Mouse (Mus musculus): ENCODE data around the gene Iqgap3.

The Iqgap3 gene

DNA sequence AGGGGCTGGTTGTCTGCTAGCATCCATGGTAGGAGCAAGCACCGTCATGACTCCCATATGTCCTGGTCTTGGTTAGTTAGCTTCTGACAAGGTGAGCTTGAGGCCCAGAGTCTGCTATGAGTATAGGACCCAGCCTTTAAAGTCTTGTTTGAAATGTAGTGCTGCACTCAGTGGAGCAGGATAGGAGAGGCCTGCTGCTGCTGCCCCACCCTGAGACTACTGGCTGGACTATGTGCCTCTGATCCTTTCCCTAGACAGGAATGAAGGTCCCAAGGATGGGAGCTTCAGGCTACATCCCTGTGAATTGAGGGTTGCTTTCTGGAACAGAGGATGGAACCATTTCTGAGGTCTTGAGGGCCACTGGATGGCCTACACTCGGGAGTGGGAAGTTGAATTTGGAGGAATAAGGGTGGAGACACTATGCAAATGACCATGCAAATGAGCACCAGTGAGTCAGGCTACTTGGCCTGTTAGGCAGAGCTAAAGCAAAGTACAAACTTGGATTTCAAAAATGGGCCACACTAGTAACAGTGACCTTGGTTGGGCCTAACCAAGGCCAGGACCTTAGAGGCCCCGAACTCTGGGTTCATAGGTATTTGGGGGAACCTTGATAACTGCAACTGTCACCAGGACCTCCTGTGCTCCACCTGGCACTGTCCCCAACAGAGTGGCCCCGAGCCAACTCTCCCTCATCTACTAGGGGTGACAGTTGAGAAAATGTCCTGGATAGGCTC is 67.2 kb downstream of the Iqgap3 start:
- in situ Hi-C loops (cut with MboI, MseI) = no loop called here

DNA sequence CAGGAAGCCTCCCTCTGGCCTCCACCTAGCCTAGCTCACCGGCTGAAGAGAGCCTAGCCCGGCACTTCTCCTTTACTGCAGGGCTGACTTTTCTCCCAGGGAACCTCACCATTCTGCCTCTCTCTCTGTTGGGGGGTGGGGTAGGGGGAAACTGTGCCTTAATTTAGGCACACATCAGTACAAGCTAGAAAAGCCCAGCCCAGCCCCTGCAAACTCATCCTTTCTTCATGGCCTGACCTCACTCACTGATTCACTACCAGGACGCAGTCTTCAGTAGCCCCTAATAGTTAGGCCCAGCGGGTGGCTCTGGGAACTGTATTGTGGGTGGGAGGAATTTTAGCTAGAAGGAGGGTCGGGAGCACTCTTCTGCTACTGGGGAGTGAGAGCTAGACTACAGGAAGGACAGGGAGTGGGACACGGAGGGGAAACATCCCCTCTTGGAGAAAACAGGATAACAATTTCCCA is 67.8 kb downstream of the Iqgap3 start:
- in situ Hi-C loops (cut with MboI, MseI) = no loop called here

DNA sequence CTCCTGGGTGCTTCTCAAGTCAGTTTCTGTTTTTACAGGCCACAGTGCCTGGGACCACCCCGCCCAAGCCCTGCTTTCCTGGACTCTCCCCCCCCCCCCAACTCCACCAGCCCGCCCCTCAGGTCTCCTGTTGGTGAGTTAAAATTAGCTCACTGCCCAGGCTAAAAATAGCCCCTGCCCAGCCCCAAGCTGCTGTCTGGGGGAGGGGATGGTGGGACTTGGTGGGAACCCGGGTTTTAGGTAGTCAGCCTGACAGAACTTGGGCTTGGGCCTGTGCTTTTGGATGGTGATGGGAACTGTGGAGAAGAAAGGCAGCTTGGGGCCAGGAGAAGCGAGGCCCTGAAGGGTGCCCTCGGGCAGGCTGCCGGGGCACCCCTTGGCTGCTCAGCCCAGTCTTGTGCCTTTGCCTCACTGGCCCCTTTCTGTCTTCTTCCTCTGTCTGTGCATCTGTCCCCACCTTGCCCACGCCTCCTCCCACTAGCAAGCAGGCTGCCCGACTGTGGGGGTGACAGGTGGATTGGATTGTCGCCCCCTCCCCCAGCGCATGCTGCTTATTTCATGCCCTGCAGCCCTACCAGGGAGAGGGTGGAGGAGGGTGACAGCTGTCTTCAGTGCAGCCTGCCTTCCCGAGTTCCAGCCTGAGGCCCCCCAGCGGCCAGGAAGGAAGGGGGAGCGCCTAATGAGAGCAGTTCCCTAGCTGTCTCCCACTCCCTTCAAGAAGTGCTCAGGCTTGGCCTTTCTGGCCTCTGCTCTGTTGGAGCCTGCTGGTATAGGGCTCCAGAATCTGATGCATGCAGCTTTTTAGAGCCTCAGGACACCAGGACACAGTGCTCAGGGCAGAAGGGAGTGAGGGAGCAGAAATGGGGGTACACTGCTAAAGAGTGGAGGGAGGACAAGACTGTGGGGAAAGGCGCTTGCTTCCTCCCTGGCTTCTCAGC is 68.6 kb downstream of the Iqgap3 start:
- in situ Hi-C loops (cut with MboI, MseI) = no loop called here

DNA sequence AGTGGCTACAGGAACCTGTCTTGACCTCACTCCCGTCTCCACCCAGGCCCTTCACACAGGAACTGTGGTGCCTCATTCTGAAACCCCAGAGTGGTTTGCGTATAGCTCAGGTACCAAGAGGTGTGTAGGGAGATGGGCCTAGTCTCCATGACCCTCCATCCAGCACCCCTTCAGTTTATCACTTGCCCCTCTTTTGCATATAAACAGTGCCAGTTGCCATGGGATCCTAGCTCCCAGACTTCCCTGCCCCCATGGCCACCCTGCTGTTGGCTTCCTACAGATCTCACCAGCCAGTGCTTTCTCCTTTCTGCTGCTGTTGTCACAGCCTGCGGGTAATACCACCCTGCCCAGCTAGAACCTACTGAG is 69.2 kb downstream of the Iqgap3 start:
- in situ Hi-C loops (cut with MboI, MseI) = no loop called here

DNA sequence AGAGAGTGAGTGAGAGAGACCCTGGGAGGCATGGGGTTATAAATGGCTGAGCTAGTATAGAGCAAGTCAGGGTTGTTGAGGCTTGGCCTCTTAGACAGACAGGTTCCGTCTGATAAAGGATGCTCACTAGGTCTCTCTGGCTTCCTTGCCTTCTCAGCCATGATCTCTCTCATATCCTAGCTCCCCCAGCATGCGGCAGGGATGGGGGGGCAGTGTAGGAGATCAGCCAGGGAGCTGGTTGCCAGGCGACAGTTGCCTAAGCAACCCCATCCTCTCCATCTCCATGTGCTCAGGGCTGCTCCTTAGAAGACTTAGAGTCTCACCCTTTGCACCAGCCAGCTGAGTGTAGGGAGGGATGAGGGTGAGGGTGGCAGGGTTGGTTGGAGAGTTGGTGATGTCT is 70.3 kb downstream of the Iqgap3 start:
- in situ Hi-C loops (cut with MboI, MseI) = no loop called here

DNA sequence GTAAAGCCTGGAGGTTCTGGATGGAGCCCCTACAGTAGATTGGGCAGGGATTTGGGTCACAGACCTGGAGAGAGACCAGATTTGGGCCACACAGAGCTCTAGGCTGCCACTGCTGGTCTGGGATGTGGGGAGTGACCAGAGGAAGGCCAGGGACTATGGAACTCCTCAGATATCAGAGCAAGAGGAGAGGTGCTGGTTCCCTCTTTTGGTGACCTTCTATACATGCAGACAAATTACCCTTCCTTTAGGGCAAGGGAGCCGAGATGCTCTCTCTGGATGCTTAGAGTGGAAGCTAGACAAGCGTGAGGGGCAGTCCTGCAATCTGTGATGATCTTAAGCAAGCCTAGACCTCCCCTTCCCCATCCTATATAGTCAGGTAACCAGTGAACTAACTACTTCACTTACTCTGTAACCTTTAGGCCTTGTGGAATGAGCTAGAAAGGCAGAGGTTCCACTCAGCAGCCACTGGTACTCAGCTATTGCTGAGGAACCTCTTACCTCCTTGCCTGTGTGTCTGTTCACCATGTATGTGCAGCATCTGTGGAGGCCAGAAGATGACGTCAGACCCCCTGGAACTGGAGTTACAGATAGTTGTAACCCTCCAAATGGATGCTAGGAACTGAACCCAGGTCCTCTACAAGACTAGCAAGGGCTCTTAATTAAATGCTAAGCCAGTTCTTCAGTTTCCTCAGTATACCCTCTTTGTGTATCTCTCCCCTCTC is 71.7 kb downstream of the Iqgap3 start:
- in situ Hi-C loops (cut with MboI, MseI) = no loop called here

DNA sequence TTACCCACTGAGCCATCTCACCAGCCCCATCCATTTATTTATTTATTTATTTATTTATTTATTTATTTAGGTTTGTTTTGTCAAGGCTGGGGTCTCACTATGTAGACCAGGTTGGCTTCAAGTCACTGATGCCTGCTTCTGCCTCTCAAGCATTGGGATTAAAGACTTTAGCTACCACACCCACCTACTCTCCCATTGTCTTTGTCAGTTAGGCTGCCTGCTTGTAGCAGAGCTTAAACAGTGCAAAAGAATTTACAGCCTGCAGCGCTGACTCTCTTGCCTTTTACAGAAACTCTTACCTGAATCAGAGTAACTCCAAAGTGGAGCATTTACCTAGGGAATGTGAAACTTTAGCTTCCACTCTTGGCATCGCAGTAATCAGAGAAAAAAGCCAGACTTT is 72.5 kb downstream of the Iqgap3 start:
- in situ Hi-C loops (cut with MboI, MseI) = no loop called here

DNA sequence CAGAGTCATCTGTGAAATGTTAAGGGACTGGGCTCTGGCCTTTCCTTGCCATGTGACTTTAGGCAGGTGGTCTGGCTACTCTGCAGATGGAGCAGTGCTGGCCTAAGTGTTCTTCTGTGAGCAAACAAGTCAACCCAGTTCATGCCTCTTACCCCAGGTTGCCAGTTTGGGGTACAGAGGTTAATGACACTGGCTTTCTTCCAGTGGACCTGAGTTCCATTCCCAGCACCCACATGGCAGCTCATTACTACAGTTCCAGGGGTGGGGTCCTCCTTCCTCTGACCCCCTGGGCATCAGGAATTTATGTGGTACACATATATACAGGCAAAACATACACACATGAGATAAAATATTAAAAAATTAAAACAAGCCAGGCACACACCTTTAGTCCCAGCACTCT is 75.0 kb downstream of the Iqgap3 start:
- in situ Hi-C loops (cut with MboI, MseI) = no loop called here

DNA sequence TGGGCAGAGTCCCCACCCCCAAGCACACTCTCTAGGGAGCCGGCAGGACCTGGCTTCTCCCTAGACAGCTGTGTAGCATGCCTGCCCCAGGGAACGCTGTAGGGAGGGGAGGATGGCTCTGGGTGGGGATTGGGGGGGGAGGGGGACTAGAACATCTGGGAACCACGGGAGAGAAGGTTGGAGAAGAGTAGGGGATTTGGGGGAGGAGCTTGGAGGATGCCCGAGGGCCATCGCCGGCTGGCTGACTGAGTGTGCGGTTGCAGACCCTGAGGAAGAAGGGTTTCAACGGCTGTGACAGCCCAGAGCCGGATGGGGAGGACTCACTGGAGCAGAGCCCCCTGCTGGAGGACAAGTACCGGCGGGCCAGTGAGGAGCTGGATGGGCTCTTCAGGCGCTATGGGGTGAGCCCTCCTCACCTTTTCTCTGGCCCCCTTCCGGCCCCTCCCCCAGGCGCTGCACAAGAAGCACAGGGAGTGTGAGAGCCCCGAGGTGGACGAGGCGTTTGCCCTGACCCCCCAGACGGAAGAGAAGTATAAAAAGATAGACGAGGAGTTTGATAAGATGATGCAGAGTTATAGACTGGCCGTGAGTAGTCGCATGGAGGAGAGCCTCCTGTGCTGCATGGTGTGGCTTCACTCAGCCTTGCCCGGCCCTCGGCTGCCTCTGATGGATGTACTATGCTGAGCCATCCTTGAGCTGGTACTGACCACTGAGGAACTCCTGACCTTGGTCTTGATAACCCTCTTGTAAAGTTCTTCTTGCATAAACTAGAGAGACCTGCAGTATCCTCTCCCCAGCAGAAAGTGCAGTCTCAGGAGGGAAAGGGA is 76.2 kb downstream of the Iqgap3 start:
- in situ Hi-C loops (cut with MboI, MseI) = no loop called here

DNA sequence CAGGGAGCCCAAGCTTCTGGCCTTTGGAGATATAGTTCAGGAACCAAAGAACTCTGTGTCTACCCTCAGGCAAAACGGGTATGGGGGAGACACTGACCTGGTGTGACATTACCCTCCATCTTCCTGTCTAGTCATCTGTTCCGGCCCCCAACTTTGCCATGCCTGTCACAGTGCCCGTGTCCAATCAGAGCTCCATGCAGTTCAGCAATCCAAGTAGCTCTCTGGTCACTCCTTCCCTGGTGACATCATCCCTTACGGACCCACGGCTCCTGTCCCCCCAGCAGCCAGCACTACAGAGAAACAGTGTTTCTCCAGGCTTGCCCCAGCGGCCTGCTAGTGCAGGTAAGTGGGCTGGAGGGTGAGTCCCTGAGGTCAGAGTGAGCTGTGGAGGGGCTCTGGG is 77.2 kb downstream of the Iqgap3 start:
- in situ Hi-C loops (cut with MboI, MseI) = no loop called here

DNA sequence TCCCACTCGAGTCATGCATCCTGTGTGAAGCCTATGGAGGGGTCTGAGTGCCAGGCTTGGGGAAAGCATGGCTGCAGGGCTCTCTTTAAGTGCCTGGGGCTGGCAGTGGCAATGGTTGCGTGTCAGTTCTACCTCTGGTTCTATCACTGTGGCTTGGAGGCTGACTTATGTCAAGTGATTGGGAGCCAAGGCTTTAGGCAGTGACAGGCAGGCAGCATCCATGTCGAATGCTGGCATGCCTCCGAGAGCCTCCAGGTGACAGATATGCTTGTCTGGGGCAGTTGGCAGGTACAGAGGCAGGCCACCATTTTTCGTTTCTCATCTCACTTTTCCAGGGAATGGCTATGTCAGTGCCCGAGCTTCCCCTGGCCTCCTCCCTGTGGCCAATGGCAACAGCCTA is 79.1 kb downstream of the Iqgap3 start:
- in situ Hi-C loops (cut with MboI, MseI) = loop anchor here (5.0 kb wide), 1 partner anchor 69 kb away; no protein-coding TSS in a partner anchor

DNA sequence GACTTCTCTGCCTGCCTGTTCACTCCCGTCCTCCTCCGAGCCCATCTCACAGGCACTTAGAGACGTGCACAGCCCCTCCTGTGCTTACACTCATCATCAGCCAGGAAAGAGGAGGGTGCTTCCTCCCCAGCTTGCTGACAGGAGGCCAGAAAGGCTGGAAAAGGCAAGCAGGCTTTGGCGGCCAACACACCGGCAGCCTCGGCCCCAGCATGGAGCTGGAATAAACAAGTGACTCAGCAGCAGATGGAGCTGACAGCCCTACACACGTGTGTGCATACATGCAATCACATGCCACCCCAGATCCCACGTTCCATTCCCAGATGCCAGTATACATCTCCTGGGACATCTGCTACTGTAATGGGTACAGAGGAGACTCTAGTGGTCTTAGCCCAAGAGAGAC is 80.5 kb downstream of the Iqgap3 start:
- in situ Hi-C loops (cut with MboI, MseI) = loop anchor here (5.0 kb wide), 1 partner anchor 70 kb away; no protein-coding TSS in a partner anchor

DNA sequence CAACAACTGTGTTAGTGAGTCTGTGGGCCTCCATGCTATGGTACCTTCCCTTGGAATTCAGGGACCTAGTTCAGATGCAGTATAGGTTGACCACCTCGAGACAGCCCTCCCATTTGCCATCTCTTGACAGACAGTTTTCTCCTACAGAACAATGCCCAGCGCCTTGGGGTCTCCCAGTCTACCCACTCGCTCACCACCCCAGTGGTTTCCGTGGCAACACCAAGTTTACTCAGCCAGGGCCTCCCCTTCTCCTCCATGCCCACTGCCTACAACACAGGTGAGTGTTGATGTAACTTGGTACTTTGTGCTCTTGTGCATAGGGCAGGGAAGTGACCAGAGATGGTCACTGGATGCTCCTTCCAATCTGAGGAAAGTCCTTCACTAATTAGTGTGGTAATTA is 81.0 kb downstream of the Iqgap3 start:
- in situ Hi-C loops (cut with MboI, MseI) = loop anchor here (5.0 kb wide), 1 partner anchor 71 kb away; no protein-coding TSS in a partner anchor

DNA sequence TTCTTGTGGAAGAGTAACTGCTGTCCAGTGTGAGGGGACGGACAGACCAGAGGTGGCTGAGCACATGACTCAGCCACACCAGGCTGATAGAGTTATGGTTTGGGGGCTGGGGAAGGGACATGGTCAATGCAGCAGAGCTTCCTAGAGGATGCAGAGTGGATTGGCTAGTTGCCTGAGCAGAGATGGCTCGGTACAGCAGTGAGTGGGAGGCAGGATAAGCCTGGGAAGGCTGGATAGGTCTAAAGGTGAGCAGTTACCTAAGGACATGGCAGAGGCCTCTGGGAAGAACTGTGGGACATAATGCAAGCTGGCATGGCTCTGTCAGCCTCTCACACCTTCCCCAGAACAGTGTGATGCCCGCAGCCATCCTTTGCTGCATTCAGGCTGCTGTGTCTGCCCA is 82.1 kb downstream of the Iqgap3 start:
- in situ Hi-C loops (cut with MboI, MseI) = loop anchor here (5.0 kb wide), 1 partner anchor 72 kb away; no protein-coding TSS in a partner anchor

DNA sequence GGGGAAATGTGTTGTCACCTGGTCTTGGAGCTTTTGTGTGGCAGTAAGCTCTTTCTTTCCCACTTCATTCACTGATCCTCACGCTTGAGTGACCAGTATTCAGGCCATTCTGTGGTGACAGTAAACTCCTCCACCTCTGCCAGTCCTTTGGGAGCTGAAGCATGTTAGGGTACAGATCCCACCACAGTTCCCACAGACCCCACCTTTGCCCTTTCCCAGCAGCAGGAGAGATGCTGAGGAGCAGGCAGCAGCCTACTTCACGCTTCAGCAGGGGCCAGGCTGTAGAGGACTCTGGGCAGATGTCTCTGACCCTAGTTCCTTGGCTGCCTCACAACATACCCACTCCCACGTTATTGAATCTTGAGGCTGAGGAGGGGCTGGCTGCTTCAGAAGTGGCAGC is 82.5 kb downstream of the Iqgap3 start:
- in situ Hi-C loops (cut with MboI, MseI) = loop anchor here (5.0 kb wide), 1 partner anchor 72 kb away; no protein-coding TSS in a partner anchor

DNA sequence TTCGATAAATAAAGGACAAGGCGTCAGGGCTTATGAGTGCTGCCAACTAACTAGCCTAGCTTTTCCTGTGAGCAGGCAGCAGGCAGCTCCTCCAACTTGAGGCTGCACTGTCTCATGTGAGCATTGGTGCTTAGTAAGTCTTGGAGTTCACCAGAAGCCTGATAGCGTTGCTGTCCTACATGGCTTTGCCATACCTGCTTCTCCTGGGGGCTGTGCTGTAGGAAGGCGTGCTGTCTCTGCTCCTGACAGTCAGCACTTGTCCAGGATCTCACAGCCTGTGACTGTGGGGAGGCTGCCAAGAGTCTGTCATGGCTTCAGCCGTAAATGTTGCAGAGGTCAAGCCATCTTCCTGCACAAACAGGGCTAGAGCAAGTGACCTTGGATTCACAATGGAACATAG is 84.3 kb downstream of the Iqgap3 start:
- in situ Hi-C loops (cut with MboI, MseI) = no loop called here

DNA sequence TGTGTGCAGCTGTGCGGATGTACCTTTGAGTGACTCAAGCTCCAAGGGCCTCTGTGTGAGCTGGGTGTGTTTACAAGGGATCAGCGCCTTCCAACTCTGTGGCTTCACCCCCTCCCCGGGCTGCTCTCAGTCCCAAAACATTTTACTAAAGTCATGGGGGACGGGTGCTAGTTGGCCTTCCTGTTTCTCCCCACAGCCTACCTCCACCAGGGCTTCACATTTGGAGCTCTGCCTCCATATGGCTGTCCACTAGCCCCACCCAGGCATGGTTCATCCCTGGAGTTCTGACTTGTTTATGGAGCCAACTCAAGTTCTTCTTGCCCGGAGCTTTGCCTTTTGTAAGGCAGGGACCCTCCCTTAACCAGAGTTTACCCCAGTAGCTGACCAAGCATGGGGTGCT is 88.6 kb downstream of the Iqgap3 start:
- in situ Hi-C loops (cut with MboI, MseI) = no loop called here

Measured in regulatory T cell (primary cell).